ENCODE assay signal across 8 mouse cellular contexts in the genomic region with DNA sequence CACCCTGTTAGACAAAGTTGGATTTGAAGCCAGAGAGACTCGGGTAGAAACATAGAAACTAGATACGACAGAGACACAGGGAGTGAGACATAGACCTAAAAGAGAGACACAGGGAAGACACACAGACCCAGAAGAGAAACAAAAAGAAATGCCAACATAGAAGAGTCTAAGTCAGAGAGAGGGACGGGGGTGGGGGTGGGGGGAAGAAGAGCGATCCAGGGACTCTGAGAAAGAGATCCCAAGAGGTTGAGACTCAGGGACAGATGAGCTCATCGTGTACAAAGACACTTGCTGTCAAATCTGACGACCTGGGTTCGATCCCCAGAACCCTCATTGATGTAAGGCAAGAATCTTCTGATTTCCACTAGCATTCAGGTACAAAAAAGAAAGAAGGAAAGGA. TPM values are rescaled to one million over a fixed set of nuclear protein-coding genes. Genes with fewer than 3 reads are reported as not detected.
DNase-seq lines count a peak whose midpoint lies in the region; ATAC-seq and TF ChIP-seq lines count a peak whose summit lies in the region.

No protein-coding gene starts in this region.

- TF ChIP-seq CTCF in bone marrow, adult 2 months (IDR thresholded peaks at IDR 0.05; ENCODE audit: control insufficient read depth, insufficient read depth, low read length) = no peak
- no peak for TF ChIP-seq CTCF in liver, postnatal 0 days (IDR thresholded peaks at IDR 0.05; ENCODE audit: low read depth)

- no peaks in the 10 kb centered on the region for H3K36me3 ChIP-seq in kidney, embryonic 14.5 days (ENCODE audit: control insufficient read depth, insufficient read depth, low read length)
- no peaks in the 10 kb centered on the region for H3K36me3 ChIP-seq in heart, embryonic 16.5 days (ENCODE audit: control insufficient read depth, insufficient read depth)
- 0 out of 2 replicates have a peak, but pooled peaks cover 7% of the 10 kb centered on the region for H3K36me3 ChIP-seq in liver, postnatal 0 days (replicated peaks; ENCODE audit: insufficient read depth, low read length)

- 18% methylated on average over 7 of the region's 7 CpGs for WGBS in kidney, embryonic 14.5 days
- 13% methylated on average over 7 of the region's 7 CpGs for WGBS in bone marrow, adult 2 months
- 13% methylated on average over 7 of the region's 7 CpGs for WGBS in heart, embryonic 16.5 days
- 9% methylated on average over 7 of the region's 7 CpGs for WGBS in liver, postnatal 0 days (ENCODE audit: insufficient replicate concordance)

- DNase-seq in kidney, postnatal 4 days = no peak
- no peak for DNase-seq in liver, postnatal 0 days
- no peak for DNase-seq in retina, embryonic 14.5 days (ENCODE audit: low spot score)
- DNase-seq in Muller cell, postnatal 12 days (ENCODE audit: inconsistent ontology term) = no peak
- no peak for DNase-seq in left cerebral cortex, postnatal 36 days (ENCODE audit: low spot score in 2 of 2)

- intact Hi-C loops in left cerebral cortex, postnatal 36 days (cut with DNase I) = no loop called here

- peak overlapping the region; percentile 61 for H3K4me2 ChIP-seq in kidney, embryonic 14.5 days (replicated peaks; ENCODE audit: low read depth, low read length)
- peak overlapping the region; percentile 66 for H3K4me2 ChIP-seq in heart, embryonic 16.5 days (ENCODE audit: low read depth, low read length)
- H3K4me2 ChIP-seq in liver, postnatal 0 days (ENCODE audit: low read depth, low read length) = peak overlapping the region; percentile 91

- TF ChIP-seq EP300 in liver, postnatal 0 days (IDR thresholded peaks at IDR 0.05; ENCODE audit: low read depth) = no peak

- no peak for ATAC-seq in kidney, embryonic 14.5 days (ENCODE audit: low FRiP score, low TSS enrichment)
- ATAC-seq in heart, embryonic 16.5 days (replicated peaks; ENCODE audit: extremely low read depth, insufficient read depth, low FRiP score) = no peak
- no peak for ATAC-seq in liver, postnatal 0 days

- TF ChIP-seq POLR2A in bone marrow, adult 2 months (IDR thresholded peaks at IDR 0.05; ENCODE audit: borderline replicate concordance, control insufficient read depth, low read depth, low read length) = no peak

- H3K4me3 ChIP-seq in kidney, embryonic 14.5 days (ENCODE audit: low read length) = peak overlapping the region; percentile 45
- peak overlapping the region; percentile 92 for H3K4me3 ChIP-seq in bone marrow, adult 2 months (replicated peaks; ENCODE audit: control insufficient read depth, low read depth, low read length)
- H3K4me3 ChIP-seq in heart, embryonic 16.5 days (ENCODE audit: low read length) = peak overlapping the region; percentile 52
- H3K4me3 ChIP-seq in liver, postnatal 0 days (ENCODE audit: low read depth, low read length) = peak overlapping the region; percentile 64

- H3K27me3 ChIP-seq in kidney, embryonic 14.5 days (ENCODE audit: control insufficient read depth, insufficient read depth, low read length) = peaks cover 40% of the 10 kb centered on the region
- peaks cover 34% of the 10 kb centered on the region for H3K27me3 ChIP-seq in heart, embryonic 16.5 days (ENCODE audit: control insufficient read depth, insufficient read depth, low read length)
- H3K27me3 ChIP-seq in liver, postnatal 0 days (ENCODE audit: insufficient read depth, low read length) = peaks cover 6% of the 10 kb centered on the region; the same call in 1 of the 2 replicates

- no peak overlapping the region for H3K9ac ChIP-seq in kidney, embryonic 14.5 days (ENCODE audit: low read depth, low read length)
- H3K9ac ChIP-seq in heart, embryonic 16.5 days (ENCODE audit: low read length) = no peak overlapping the region; the same call in 1 of the 2 replicates
- peak overlapping the region; percentile 79 for H3K9ac ChIP-seq in liver, postnatal 0 days (replicated peaks)

- H3K9me3 ChIP-seq in kidney, embryonic 14.5 days (ENCODE audit: control insufficient read depth, low read length) = no peaks in the 10 kb centered on the region
- no peaks in the 10 kb centered on the region for H3K9me3 ChIP-seq in heart, embryonic 16.5 days (replicated peaks; ENCODE audit: control insufficient read depth, low read length)
- H3K9me3 ChIP-seq in liver, postnatal 0 days (ENCODE audit: low read length) = no peaks in the 10 kb centered on the region

- peaks cover 14% of the 10 kb centered on the region; the same call in 1 of the 2 replicates for H3K4me1 ChIP-seq in kidney, embryonic 14.5 days (ENCODE audit: control insufficient read depth, insufficient read depth, low read length)
- peaks cover 3% of the 10 kb centered on the region; the same call in 1 of the 2 replicates for H3K4me1 ChIP-seq in bone marrow, adult 2 months (ENCODE audit: control insufficient read depth, insufficient read depth, low read length)
- peaks cover 12% of the 10 kb centered on the region for H3K4me1 ChIP-seq in heart, embryonic 16.5 days (ENCODE audit: control insufficient read depth, insufficient read depth, low read length)
- peaks cover 26% of the 10 kb centered on the region for H3K4me1 ChIP-seq in liver, postnatal 0 days (ENCODE audit: insufficient read depth)

- H3K27ac ChIP-seq in kidney, embryonic 14.5 days (ENCODE audit: low read depth, low read length) = no peak overlapping the region
- no peak overlapping the region for H3K27ac ChIP-seq in bone marrow, adult 2 months (ENCODE audit: control insufficient read depth, insufficient read depth, low read depth, low read length, poor library complexity)
- no peak overlapping the region for H3K27ac ChIP-seq in heart, embryonic 16.5 days (ENCODE audit: low read length)
- H3K27ac ChIP-seq in liver, postnatal 0 days (ENCODE audit: low read depth) = peak overlapping the region; percentile 11; the same call in 1 of the 2 replicates

RNA-seq across cellular contexts. Expression of a gene that starts 1.1 kb away (rescaled TPM):
- polyA plus RNA-seq in kidney, embryonic 14.5 days (2014; fragmentation: Nextera tagmentation; extraction: Ambion mirVana) = 0.24 and 0.32 TPM in 2 replicates
- 7.2 and 8.2 TPM in 2 replicates for polyA plus RNA-seq in bone marrow, adult 2 months (2011; ENCODE audit: insufficient read depth, insufficient read length, low replicate concordance, missing spikeins)
- 0.09 and 0.17 TPM in 2 replicates for polyA plus RNA-seq in heart, embryonic 16.5 days (2015; fragmentation: Nextera tagmentation; extraction: Ambion mirVana)
- polyA plus RNA-seq in liver, postnatal 0 days (2015; fragmentation: Nextera tagmentation; extraction: Ambion mirVana) = 0.12 and 0.25 TPM in 2 replicates
- under 1 TPM; 0.22 to 0.48 TPM for total RNA-seq in left cerebral cortex, postnatal 36 days (2021)

RNA-seq across cellular contexts. Expression of a gene that starts 24.3 kb away (rescaled TPM):
- 2.5 and 3.0 TPM in 2 replicates for polyA plus RNA-seq in kidney, embryonic 14.5 days (2014; fragmentation: Nextera tagmentation; extraction: Ambion mirVana)
- polyA plus RNA-seq in bone marrow, adult 2 months (2011; ENCODE audit: insufficient read depth, insufficient read length, low replicate concordance, missing spikeins) = not detected in 2 replicates
- 0.87 and 0.96 TPM in 2 replicates for polyA plus RNA-seq in heart, embryonic 16.5 days (2015; fragmentation: Nextera tagmentation; extraction: Ambion mirVana)
- 0.13 and 0.15 TPM in 2 replicates for polyA plus RNA-seq in liver, postnatal 0 days (2015; fragmentation: Nextera tagmentation; extraction: Ambion mirVana)
- total RNA-seq in left cerebral cortex, postnatal 36 days (2021) = 1 to 10 TPM; 6.6 to 6.8 TPM

RNA-seq across cellular contexts. Expression of a gene that starts 24.4 kb away (rescaled TPM):
- 51.8 and 53.6 TPM in 2 replicates for polyA plus RNA-seq in kidney, embryonic 14.5 days (2014; fragmentation: Nextera tagmentation; extraction: Ambion mirVana)
- polyA plus RNA-seq in bone marrow, adult 2 months (2011; ENCODE audit: insufficient read depth, insufficient read length, low replicate concordance, missing spikeins) = 15.8 and 25.9 TPM in 2 replicates
- polyA plus RNA-seq in heart, embryonic 16.5 days (2015; fragmentation: Nextera tagmentation; extraction: Ambion mirVana) = 23.5 and 26.1 TPM in 2 replicates
- polyA plus RNA-seq in liver, postnatal 0 days (2015; fragmentation: Nextera tagmentation; extraction: Ambion mirVana) = 39.7 and 40.9 TPM in 2 replicates
- 10 to 100 TPM; 11.8 to 14.3 TPM for total RNA-seq in left cerebral cortex, postnatal 36 days (2021)

RNA-seq across cellular contexts. Expression of a gene that starts 24.6 kb away (rescaled TPM):
- polyA plus RNA-seq in kidney, embryonic 14.5 days (2014; fragmentation: Nextera tagmentation; extraction: Ambion mirVana) = 0.27 and 0.76 TPM in 2 replicates
- not detected in 2 replicates for polyA plus RNA-seq in bone marrow, adult 2 months (2011; ENCODE audit: insufficient read depth, insufficient read length, low replicate concordance, missing spikeins)
- polyA plus RNA-seq in heart, embryonic 16.5 days (2015; fragmentation: Nextera tagmentation; extraction: Ambion mirVana) = 0.08 TPM in 1 of 2 replicates, not detected in the other
- polyA plus RNA-seq in liver, postnatal 0 days (2015; fragmentation: Nextera tagmentation; extraction: Ambion mirVana) = not detected in 2 replicates
- 1 to 10 TPM in 1 of 2 experiments, under 1 TPM in 1; 0.32 to 1.3 TPM for total RNA-seq in left cerebral cortex, postnatal 36 days (2021)
